Mouse (Mus musculus) lung, adult 2 months (tissue): ENCODE measurements around the gene Rab33b.

ENCODE experiments used
- CTCF ChIP-seq: fragments of 200-500 bp; IDR thresholded peaks from 2 replicates; pipeline ENCODE4 v1.5.1; 2011; ENCODE audit warnings: mild to moderate bottlenecking, low read length, control low read depth; ENCODE audit not compliant: insufficient read depth
- POLR2A ChIP-seq: fragments of 200-500 bp; IDR thresholded peaks from 2 replicates; pipeline ENCODE4 v1.6.1; 2011; ENCODE audit warnings: low read depth, mild to moderate bottlenecking, control low read depth, low read length, borderline replicate concordance; ENCODE audit errors: extremely low read depth

DNA sequence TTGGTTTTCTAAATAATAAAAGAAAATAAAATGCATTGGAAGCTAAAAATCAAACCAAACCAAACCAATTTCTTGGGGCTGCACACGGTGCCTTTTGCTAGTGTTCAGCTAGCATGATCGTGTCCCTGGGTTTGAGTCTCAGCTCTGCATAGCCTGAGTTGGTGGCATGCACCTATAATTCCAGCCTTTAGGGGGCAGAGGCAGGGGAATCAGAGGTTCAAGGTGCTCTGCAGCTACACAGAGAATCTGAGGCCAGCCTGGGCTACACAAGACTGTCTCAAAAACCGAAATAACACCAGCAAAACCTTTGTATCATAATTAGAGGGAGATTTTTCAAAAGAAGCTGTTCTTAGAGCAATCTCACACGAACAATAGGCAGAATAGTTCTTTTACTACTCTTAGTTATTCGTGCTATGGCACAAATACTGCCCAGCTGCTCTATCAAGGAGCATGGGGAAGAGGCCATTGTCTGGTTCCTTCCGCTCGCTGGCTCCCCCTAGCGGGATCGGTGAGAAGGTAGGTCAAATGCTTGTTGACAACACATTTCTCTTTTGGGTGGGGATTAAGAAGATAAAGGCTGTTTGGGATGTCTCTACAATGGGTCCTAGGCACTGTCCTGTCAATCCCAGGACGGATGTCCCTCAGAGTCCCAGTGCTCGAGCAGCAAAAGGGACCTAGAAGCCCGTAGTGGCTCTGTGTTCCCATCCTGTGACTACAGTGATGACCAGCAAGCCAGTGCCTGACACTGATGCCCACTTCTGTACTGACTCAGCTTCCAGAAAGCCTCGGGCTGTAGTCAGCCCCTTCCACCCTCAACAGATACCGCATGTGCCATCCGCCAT lies 56.1 kb downstream of the Rab33b start:
- TF ChIP-seq POLR2A (no peak), CTCF (peak; percentile 91)
